Mouse (Mus musculus) cortical plate, adult 2 months (tissue): Measurements from ENCODE around the gene Mmrn2. TPM values are rescaled to one million over a fixed set of nuclear protein-coding genes. Genes with fewer than 3 reads are reported as not detected.

Experiments used
- H3K27ac ChIP-seq: fragments of 200-500 bp; 2 replicates; pipeline ENCODE4 v1.5.1; 2012; ENCODE audit warnings: low read length, control low read depth, inconsistent platforms; ENCODE audit not compliant: insufficient read depth
- H3K4me1 ChIP-seq: fragments of 200-500 bp; 2 replicates; pipeline ENCODE4 v1.6.1; 2011; ENCODE audit warnings: low read length; ENCODE audit not compliant: control insufficient read depth, insufficient read depth
- H3K4me3 ChIP-seq: fragments of 200-500 bp; 2 replicates; pipeline ENCODE4 v1.5.1; 2011; ENCODE audit warnings: mild to moderate bottlenecking, low read length, control low read depth; ENCODE audit not compliant: insufficient read depth
- CTCF ChIP-seq: fragments of 200-500 bp; IDR thresholded peaks from 2 replicates; pipeline ENCODE4 v1.5.1; 2011; ENCODE audit warnings: mild to moderate bottlenecking, control low read depth, low read length; ENCODE audit not compliant: insufficient read depth; ENCODE audit errors: extremely low read depth
- POLR2A ChIP-seq: fragments of 200-500 bp; IDR thresholded peaks from 2 replicates; pipeline ENCODE4 v1.6.1; 2011; ENCODE audit warnings: mild to moderate bottlenecking, low read length, control low read depth; ENCODE audit not compliant: insufficient read depth; ENCODE audit errors: extremely low read depth
- polyA plus RNA-seq: library from polyadenylated mRNA; depleted of rRNA; stranded (reverse); fragments of >200 nt; gene quantifications from 2 replicates; pipeline ENCODE4 v1.2.3, GENCODE M21; 2012

Gene Mmrn2
- polyA plus RNA-seq, 1 experiment, result 3.2 TPM

DNA sequence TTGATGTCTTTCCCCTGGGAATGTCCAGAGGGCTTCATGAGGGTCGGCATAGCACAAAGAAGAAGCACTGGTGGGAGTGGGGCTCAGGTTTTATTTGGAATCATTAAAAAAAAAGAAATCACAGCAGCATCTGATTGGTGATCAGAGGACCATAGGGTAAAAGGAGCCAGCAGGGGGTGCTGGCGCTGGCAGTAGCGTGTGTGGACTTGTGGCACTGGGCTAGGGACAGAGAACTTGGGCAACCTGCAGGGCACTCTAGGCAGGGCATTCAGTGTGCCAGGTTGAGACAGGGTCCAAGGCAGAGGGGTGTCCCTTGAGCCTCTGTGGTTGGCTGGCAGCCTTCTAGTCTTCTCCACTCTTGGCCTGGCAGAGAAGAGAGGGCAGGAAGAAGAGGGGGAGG is 5.1 kb upstream of the Mmrn2 start:
- H3K4me3 ChIP-seq, result no peak overlapping the region
- H3K4me1 ChIP-seq, result no peaks in the 10 kb centered on the region
- TF ChIP-seq CTCF (peak; percentile 19; the same call in 1 of the 2 replicates), POLR2A (no peak)
- H3K27ac ChIP-seq, result no peak overlapping the region

DNA sequence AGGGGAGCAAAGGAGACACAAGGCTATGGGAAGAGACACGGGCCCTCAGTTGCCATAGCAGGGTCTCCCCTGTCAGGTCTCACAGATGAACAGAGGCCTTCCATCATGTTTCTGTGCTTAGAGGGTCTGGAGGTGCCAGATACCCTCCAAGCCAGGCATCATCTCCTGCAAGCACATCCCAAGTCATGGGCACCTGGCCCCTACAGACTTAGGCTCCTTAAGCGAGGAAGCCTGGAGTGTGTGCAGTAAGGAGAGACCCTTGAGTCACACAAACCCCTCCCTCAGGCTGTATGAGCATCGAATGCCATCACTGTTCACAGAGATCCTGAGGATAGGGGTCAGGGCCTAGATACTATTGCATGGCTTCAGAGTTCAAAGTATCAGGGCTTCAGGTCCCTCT is 4.3 kb upstream of the Mmrn2 start:
- H3K4me3 ChIP-seq, result no peak overlapping the region
- TF ChIP-seq POLR2A, result no peak
- no peaks in the 10 kb centered on the region for H3K4me1 ChIP-seq
- no peak overlapping the region for H3K27ac ChIP-seq

DNA sequence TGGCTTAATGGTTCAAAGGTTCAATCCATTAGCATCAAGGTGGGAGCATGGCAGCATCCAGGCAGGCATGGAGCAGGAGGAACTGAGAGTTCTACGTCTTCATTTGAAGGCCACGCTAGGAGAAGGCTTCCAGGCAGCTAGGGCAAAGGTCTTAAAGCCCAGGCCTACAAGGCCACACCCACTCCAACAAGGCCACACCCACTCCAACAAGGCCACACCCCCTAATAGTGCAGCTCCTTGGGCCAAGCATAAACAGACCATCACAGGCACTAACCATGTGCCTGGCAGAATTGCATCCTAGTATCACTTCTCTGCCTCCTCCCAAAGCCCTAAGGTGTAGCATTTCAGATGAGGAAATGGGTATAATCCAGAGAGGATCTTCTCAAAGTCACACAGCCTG is 3.5 kb upstream of the Mmrn2 start:
- H3K4me1 ChIP-seq, result no peaks in the 10 kb centered on the region
- H3K4me3 ChIP-seq, result no peak overlapping the region

DNA sequence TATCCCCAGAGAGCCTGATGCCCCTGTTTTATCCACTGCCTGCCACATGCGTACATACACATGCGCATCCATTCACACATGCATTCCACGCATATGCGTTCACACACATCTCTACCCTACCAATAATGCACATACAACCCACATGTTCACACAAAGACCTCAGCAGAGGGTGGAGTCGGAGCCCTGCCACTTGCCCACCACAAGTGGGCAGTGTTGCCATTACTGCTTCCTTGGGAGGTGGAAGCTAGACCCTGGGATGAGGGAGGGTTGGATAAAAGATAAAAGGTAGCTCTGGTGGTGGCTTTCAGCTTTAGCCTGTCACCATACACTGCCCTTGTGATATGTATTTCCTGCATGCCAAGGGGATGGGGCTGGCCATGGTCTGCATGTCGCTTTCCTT is 2.6 kb upstream of the Mmrn2 start:
- TF ChIP-seq CTCF (peak; percentile 66), POLR2A (no peak)
- Histone ChIP-seq H3K27ac (no peak overlapping the region), H3K4me1 (no peaks in the 10 kb centered on the region), H3K4me3 (no peak overlapping the region)

More for the DNA sequence above, 3.5 kb upstream of the Mmrn2 start:
- TF ChIP-seq CTCF (no peak), POLR2A (no peak)
- no peak overlapping the region for H3K27ac ChIP-seq

DNA sequence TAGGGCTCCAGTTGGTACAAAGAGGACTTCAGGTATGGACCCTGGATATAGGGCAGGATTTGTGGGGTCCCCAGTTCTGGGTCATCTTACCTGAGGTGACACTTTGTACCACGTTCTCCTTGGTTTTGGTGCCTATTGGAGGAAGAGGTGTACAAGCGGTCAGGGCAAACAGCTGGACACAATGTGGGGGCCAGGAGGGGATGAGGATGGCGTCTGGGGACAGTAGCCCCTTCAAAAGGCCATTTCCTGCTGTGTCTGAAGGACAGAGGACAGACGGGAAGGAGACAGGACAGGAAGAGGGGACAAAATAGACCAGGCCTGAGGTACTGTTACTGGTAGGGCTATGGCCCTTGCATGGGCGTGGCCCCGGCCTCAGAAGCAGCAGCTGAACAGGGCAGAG is 1.7 kb upstream of the Mmrn2 start:
- H3K4me3 ChIP-seq, result no peak overlapping the region
- no peak overlapping the region for H3K27ac ChIP-seq
- TF ChIP-seq POLR2A (no peak), CTCF (no peak)
- H3K4me1 ChIP-seq, result no peaks in the 10 kb centered on the region

DNA sequence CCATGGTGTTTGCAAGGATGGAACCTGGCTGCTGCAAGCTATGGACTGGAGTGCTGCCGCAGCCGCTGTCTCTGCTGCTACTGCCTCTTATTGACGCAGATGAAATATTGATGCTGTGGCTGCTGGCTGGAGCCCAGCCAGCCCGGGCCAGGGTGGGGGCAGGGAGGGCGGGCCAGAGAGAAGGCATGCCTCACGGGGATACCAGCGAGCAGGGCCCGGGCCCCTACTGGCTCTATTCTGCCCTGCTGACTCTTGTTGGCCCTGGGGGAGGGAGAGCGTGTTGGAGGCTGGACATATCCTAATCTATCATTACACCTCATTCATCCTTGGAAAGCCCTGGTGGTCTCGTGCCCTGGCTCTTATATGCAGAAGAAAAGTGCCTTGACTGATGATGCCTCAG is 688 bp upstream of the Mmrn2 start, which contains the start of gene Sncg:
Gene Sncg, minus strand, starts transcription at position 213 of the 400 bp plus-strand sequence.
- H3K4me1 ChIP-seq, result no peaks in the 10 kb centered on the region
- peak within 1 kb of the TSS; percentile 18; the same call in 1 of the 2 replicates for H3K27ac ChIP-seq
- no peak for TF ChIP-seq POLR2A
- TF ChIP-seq CTCF, result no peak
- no peak within 1 kb of the TSS; the same call in 1 of the 2 replicates for H3K4me3 ChIP-seq

DNA sequence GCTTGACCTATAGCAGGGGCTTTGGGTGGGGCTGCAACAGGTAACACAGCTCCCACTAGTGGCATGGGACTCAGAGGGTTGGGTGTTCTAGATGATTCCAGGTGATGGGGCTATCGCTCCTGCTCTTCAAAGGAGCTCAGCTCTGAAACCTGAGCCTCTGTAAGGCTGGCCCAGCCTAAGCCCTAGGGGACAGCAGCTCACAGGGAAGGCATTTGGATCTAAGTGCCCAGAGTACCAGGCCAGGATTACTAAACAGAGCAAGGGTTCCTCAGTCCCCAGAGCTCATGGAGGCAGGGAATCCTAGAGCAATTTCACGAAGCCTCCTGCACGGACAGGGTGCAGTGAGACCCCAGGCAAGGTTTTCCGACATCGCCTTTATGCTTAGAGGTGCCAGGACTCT is 676 bp downstream of the Mmrn2 start:
- TF ChIP-seq POLR2A, result no peak
- Histone ChIP-seq H3K4me1 (no peaks in the 10 kb centered on the region), H3K27ac (no peak overlapping the region; the same call in 1 of the 2 replicates), H3K4me3 (no peak overlapping the region)

DNA sequence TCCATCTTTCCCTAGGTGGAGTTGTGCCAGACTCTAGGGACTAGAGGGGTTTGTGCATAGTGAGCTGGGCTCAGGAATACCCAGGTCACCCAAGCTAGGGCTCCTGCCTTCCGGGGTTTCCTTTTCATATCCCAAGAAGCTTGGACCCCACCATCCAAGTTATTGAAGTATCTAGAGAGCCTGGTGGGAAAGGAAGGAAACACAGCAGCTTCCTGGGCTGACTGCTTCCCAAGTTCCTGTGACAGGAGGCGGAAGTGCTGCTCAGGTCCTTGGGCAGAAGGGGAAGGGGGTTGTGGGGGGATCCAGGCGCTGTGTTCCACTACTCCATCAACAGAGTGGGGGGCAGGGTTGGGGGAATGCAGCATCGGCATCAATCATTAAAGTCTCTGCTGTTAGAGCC is 1.9 kb downstream of the Mmrn2 start:
- Histone ChIP-seq H3K27ac (no peak overlapping the region), H3K4me1 (no peaks in the 10 kb centered on the region), H3K4me3 (no peak overlapping the region)
- TF ChIP-seq POLR2A (no peak), CTCF (no peak)

DNA sequence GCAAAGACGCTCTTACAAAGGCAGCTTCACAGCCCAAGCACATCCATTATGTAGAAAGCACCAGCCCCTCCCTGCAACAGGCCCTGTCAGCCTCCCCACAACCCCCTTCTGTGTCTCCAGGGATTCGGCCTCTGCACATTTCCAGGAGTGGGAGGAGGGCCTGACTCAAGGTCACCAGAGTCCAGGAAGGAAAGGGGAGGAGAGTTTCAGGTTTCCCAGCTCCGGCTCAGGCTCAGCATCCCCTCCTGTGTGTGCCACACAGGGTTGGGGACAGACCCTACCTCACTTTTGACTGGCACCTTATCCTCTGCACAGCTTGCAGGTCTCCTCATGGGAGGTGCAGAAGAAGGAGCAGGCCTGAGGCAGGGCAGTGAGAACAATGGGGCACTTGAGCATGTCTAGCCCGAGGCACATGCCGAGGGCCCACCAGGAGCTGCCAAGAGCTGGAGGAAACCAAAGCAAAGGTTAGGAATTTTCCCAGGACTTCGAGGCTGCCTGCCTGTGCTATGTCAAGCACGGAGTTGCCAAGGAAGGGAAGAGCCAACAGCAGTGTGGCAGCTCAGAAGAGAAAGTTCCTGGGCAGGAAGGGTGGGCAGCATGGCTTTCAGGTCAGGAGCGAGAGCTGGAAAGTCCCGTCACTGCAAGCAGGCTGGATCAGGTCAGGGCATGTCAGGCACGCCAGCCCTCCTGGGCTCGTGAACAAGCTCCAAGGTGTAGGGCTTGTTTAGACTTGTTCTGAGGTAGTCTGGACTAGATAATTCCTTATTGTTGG is 3.5 kb downstream of the Mmrn2 start:
- H3K4me1 ChIP-seq, result no peaks in the 10 kb centered on the region
- TF ChIP-seq CTCF (no peak), POLR2A (no peak)
- H3K4me3 ChIP-seq, result no peak overlapping the region
- peak overlapping the region; percentile 83 for H3K27ac ChIP-seq

DNA sequence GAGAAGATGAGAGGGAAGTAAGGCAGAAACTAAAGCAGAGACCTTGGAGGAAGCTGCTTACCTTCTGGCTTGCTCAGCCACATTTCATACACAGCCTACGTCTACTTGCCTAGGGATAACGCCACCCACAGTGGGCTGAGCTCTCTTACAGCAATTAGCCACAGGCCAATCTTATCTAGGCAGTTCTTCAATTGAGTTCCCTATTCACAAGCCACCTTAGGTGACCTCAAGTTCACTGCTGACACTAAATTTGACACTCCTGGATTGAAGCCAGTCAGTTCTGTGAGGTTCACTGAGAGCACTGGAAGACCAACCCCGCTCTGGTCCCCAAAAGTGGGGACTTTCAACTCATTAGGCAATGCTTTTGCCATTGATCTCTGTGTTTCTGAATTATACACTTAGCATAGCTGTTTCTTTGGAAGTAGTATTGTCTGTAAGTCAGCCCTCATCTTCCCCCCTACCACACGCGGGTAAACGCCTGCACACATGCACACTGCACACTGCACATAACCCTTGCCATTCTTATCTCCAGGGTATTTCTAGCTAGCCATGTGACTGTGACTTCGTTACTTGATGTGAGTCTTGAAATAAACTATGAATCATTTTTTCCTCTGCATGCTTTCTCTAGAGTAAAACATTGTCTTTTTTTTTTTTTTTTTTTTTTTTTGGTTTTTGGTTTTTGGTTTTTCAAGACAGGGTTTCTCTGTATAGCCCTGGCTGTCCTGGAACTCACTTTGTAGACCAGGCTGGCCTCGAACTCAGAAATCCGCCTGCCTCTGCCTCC is 7.8 kb downstream of the Mmrn2 start:
- TF ChIP-seq POLR2A, result no peak
- TF ChIP-seq CTCF, result no peak
- Histone ChIP-seq H3K4me3 (no peak overlapping the region), H3K4me1 (no peaks in the 10 kb centered on the region), H3K27ac (no peak overlapping the region)
